Mouse (Mus musculus): ENCODE data around the gene Lrrtm4. TPM values are rescaled to one million over a fixed set of nuclear protein-coding genes. Genes with fewer than 3 reads are reported as not detected.

Lrrtm4 gene
- polyA plus RNA-seq (2015; fragmentation: Nextera tagmentation; extraction: Ambion mirVana): not detected in 2 replicates

DNA sequence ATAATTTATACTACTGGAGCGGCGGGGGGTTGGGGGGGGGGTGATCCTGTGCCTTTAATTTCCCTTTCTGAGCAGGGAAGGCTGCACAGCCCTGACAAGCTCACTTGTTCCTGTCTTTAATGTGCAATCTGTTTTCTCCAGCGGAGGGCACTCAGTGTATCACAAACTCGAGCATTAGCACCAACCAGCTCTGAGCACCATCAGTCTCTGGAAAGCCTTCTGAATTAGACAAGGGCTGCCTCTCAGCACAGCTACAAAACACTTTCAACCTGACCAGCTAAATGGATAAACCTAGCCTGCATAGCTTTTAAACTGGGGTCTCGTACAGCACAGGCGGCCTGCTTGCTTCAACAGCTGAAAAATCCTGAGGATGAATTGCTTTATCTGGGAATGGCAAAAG lies at the start of gene Lrrtm4:
Gene Lrrtm4 (plus strand): TSS at position 113 of the 400 bp plus-strand sequence.
- Histone ChIP-seq H3K36me3 (replicated peaks; ENCODE audit: insufficient read depth, low read length) (no peaks in the 10 kb centered on the region), H3K27me3 (ENCODE audit: insufficient read depth, low read length) (no peaks in the 10 kb centered on the region), H3K27ac (ENCODE audit: low read depth) (no peak within 1 kb of the TSS), H3K9me3 (ENCODE audit: low read length) (no peaks in the 10 kb centered on the region), H3K4me3 (ENCODE audit: low read depth, low read length) (no peak within 1 kb of the TSS), H3K4me1 (ENCODE audit: insufficient read depth) (no peaks in the 10 kb centered on the region), H3K9ac (replicated peaks) (no peak within 1 kb of the TSS), H3K4me2 (ENCODE audit: low read depth, low read length) (no peak within 1 kb of the TSS; the same call in 1 of the 2 replicates)
- ATAC-seq: no peak
- no peak for DNase-seq
- TF ChIP-seq CTCF (IDR thresholded peaks at IDR 0.05; ENCODE audit: low read depth) (no peak), EP300 (IDR thresholded peaks at IDR 0.05; ENCODE audit: low read depth) (no peak)
- 24% methylated on average over 6 of the region's 6 CpGs for WGBS (ENCODE audit: insufficient replicate concordance)

DNA sequence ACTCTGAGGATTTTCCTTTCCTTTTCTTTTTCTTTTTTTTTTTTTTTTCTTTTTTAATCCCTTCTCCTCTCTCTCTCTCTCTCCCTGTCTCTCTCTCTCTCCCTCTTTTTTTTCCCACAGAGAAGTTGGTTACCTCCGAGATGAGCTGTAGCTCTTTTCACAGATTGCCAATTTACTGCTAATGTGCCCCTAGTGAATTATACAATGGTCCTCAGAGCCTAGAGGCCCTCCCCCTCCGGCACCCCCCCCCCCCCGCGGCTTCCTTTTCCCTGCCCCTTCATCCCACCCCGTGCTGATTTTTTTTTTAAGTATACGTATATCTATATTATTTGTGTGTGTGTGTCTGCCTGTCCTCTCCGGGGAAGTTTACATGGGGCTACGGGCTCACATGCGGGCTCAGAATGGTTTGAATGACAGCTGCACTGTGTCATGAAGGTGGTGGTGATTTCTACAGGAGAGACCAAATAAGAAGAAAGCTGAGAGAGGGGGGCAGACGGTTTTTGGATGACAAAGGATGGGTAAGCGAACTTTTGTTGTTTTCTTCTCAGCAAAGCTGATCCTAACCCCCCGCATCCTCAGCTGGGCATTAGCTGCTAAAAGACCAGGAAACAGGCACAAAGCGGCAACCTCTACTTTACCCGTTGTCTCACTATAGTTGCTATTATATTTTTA lies 648 bp downstream of the Lrrtm4 start:
- Histone ChIP-seq H3K4me2 (ENCODE audit: low read depth, low read length) (no peak overlapping the region; the same call in 1 of the 2 replicates), H3K36me3 (replicated peaks; ENCODE audit: insufficient read depth, low read length) (no peaks in the 10 kb centered on the region), H3K9me3 (ENCODE audit: low read length) (no peaks in the 10 kb centered on the region), H3K27ac (ENCODE audit: low read depth) (no peak overlapping the region), H3K4me1 (ENCODE audit: insufficient read depth) (no peaks in the 10 kb centered on the region), H3K4me3 (ENCODE audit: low read depth, low read length) (no peak overlapping the region), H3K9ac (replicated peaks) (no peak overlapping the region), H3K27me3 (ENCODE audit: insufficient read depth, low read length) (no peaks in the 10 kb centered on the region)
- DNase-seq (no peak), ATAC-seq (no peak)
- TF ChIP-seq EP300 (IDR thresholded peaks at IDR 0.05; ENCODE audit: low read depth) (no peak), CTCF (IDR thresholded peaks at IDR 0.05; ENCODE audit: low read depth) (no peak)
- 4% methylated on average over 14 of the region's 14 CpGs for WGBS (ENCODE audit: insufficient replicate concordance)

DNA sequence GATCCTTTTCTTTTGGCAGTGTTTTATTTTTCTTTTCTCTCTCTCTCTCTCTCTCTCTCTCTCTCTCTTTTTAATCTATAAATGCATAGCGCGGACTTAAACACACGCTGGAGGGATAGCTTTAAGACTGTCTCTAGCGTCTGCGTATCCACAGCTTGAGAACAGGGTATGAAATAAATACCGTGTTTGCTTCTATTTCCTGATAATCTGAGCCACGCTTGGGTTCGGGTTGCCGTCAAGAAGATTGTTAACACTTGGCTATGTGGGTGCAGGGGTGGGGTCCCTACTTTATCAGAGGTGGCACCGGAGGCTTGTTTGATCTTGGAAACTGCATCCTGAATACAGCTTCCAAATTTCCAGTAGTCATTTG lies 1.2 kb downstream of the Lrrtm4 start:
- H3K4me2 ChIP-seq (ENCODE audit: low read depth, low read length): no peak overlapping the region
- DNase-seq: no peak
- H3K27me3 ChIP-seq (ENCODE audit: insufficient read depth, low read length): no peaks in the 10 kb centered on the region
- ATAC-seq: no peak
- H3K4me3 ChIP-seq (ENCODE audit: low read depth, low read length): no peak overlapping the region
- 12% methylated on average over 10 of the region's 10 CpGs for WGBS (ENCODE audit: insufficient replicate concordance)
- no peaks in the 10 kb centered on the region for H3K36me3 ChIP-seq (replicated peaks; ENCODE audit: insufficient read depth, low read length)
- no peaks in the 10 kb centered on the region for H3K9me3 ChIP-seq (ENCODE audit: low read length)
- H3K4me1 ChIP-seq (ENCODE audit: insufficient read depth): no peaks in the 10 kb centered on the region
- TF ChIP-seq EP300 (IDR thresholded peaks at IDR 0.05; ENCODE audit: low read depth): no peak
- no peak for TF ChIP-seq CTCF (IDR thresholded peaks at IDR 0.05; ENCODE audit: low read depth)
- H3K9ac ChIP-seq (replicated peaks): no peak overlapping the region
- no peak overlapping the region for H3K27ac ChIP-seq (ENCODE audit: low read depth)

DNA sequence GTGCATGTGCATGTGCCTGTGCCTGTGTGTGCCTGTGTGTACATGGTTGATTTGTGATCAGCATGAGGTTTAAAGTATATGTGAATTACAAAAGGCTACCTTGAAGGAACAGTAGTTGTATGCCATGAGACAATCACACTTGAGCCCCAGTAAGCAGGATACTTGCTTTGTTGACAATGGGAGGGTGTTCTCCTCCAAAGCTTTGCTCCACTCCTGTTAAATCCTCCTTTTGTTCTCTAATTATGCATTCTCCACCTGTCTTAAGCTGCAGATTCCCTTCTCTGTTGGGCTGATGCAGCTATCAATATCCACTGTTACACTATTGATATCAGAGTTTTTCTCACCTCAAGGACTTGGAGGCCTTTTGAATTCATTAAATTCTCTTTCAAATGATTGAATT lies 38.2 kb downstream of the Lrrtm4 start:
- Histone ChIP-seq H3K9me3 (ENCODE audit: low read length) (no peaks in the 10 kb centered on the region), H3K4me3 (ENCODE audit: low read depth, low read length) (no peak overlapping the region), H3K4me1 (ENCODE audit: insufficient read depth) (no peaks in the 10 kb centered on the region), H3K36me3 (replicated peaks; ENCODE audit: insufficient read depth, low read length) (no peaks in the 10 kb centered on the region), H3K27ac (ENCODE audit: low read depth) (no peak overlapping the region), H3K4me2 (ENCODE audit: low read depth, low read length) (no peak overlapping the region), H3K9ac (replicated peaks) (no peak overlapping the region), H3K27me3 (ENCODE audit: insufficient read depth, low read length) (no peaks in the 10 kb centered on the region)
- TF ChIP-seq EP300 (IDR thresholded peaks at IDR 0.05; ENCODE audit: low read depth) (no peak), CTCF (IDR thresholded peaks at IDR 0.05; ENCODE audit: low read depth) (no peak)
- no peak for DNase-seq
- no peak for ATAC-seq

DNA sequence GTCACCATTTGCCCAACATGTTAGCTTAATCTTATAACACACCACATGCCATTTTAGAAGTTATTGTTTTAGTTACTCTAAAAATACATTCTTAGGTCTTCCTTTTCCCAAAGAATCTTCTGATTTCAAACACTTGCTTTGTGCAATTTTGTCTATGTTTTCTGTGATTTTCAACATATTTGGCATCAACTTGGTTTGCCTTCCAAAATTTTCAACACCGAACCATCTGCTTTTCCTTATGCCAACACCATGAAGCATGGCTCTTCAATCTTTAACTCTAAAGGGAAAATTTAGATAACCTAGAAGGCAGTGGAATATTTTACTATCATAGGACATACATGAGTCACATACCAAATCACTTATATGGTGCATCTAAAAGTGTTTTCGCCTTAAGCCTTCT lies 59.3 kb downstream of the Lrrtm4 start:
- DNase-seq: no peak
- WGBS (ENCODE audit: insufficient replicate concordance): 83% methylated on average over 2 of the region's 2 CpGs

DNA sequence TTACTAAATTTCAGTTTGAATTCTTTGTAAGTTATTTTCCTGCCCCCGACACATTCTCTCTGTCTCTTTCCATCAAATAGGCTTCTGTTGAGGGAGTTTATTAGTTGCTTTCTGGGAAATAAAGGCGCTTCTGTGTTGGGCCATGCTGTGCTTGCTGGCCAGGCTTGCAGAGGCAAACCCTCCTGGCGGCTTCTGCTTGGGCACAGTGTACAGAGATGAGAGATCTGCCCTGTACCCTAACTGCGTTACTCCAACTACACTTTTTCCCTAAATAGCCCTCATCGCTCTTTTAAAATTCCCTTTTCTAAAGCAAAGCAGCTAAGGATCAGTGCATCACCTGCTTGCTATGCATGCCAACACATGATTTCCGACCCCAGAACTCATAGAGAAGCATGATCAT lies 60.6 kb downstream of the Lrrtm4 start:
- Histone ChIP-seq H3K27me3 (ENCODE audit: insufficient read depth, low read length) (no peaks in the 10 kb centered on the region), H3K4me3 (ENCODE audit: low read depth, low read length) (no peak overlapping the region), H3K9ac (replicated peaks) (no peak overlapping the region), H3K27ac (ENCODE audit: low read depth) (no peak overlapping the region), H3K36me3 (replicated peaks; ENCODE audit: insufficient read depth, low read length) (no peaks in the 10 kb centered on the region), H3K4me1 (ENCODE audit: insufficient read depth) (no peaks in the 10 kb centered on the region), H3K4me2 (ENCODE audit: low read depth, low read length) (no peak overlapping the region), H3K9me3 (ENCODE audit: low read length) (no peaks in the 10 kb centered on the region)
- ATAC-seq (no peak), DNase-seq (no peak)
- no peak for TF ChIP-seq EP300 (IDR thresholded peaks at IDR 0.05; ENCODE audit: low read depth)
- no peak for TF ChIP-seq CTCF (IDR thresholded peaks at IDR 0.05; ENCODE audit: low read depth)
- 75% methylated on average over 6 of the region's 6 CpGs for WGBS (ENCODE audit: insufficient replicate concordance)

More for the DNA sequence above, 59.3 kb downstream of the Lrrtm4 start:
- no peak for ATAC-seq
- Histone ChIP-seq H3K27ac (ENCODE audit: low read depth) (no peak overlapping the region), H3K4me2 (ENCODE audit: low read depth, low read length) (no peak overlapping the region), H3K9me3 (ENCODE audit: low read length) (no peaks in the 10 kb centered on the region), H3K4me1 (ENCODE audit: insufficient read depth) (no peaks in the 10 kb centered on the region), H3K9ac (replicated peaks) (no peak overlapping the region), H3K4me3 (ENCODE audit: low read depth, low read length) (no peak overlapping the region), H3K36me3 (replicated peaks; ENCODE audit: insufficient read depth, low read length) (no peaks in the 10 kb centered on the region), H3K27me3 (ENCODE audit: insufficient read depth, low read length) (no peaks in the 10 kb centered on the region)
- TF ChIP-seq CTCF (IDR thresholded peaks at IDR 0.05; ENCODE audit: low read depth) (no peak), EP300 (IDR thresholded peaks at IDR 0.05; ENCODE audit: low read depth) (no peak)
